Mouse (Mus musculus) monocyte, adult 59 days (primary cell): Measurements from ENCODE around the gene Ces3b. TPM values are rescaled to one million over a fixed set of nuclear protein-coding genes. Genes with fewer than 3 reads are reported as not detected.

Source experiments
- total RNA-seq, 2 experiments: library from RNA; stranded (reverse); gene quantifications; one replicate each; pipeline ENCODE4 v1.2.4; 2023

Gene Ces3b
- total RNA-seq: not detected

DNA sequence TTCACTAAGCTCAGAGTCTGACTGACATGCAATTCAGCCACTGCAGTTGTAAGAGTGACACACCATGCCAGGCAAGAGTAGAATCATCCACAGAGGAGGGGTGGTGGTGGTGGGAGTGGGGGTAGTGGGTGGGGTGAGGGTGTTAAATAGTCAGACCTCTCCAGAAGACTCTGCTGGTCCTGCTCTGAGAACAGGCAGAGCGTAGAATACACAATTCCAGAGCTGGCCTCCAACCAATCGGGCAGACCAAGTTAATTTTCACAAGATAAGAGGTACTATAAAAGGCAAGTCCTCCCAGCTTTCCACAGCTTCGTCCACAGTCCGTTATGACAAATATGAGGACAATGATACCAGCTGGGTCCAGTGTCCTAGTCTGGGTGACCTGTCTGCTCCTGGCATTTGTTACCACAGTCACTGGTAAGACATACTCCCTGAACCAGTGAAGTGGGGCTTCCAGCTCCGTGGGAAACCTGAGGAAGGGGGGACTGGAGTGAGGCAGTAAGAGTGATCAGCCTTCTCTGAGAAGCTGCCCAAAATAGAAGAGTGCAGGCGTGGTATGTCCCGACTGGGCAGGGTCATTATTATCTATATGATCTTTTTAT, at the start of gene Ces3b:
Gene Ces3b (plus strand): TSS at position 305 of the 602 bp plus-strand sequence.

DNA sequence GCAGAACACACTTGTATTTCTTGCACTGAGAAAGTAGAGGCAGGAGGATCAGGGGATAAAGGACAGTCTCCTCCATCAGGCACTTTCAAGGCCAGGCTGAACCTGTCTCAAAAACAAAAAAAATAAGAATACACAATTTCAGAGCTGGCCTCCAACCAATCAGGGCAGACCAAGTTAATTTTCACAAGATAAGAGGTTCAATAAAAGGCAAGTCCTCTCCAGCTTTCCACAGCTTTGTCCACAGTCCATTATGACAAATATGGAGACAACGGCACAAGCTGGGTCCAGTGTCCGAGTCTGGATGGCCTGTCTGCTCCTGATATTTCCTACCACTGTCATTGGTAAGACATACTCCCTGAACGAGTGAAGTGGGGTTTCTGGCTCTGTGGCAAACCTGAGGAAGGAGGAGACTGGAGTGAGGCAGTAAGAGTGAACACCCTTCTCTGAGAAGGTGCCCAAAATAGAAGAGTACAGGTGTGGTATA, 35.1 kb upstream of the Ces3b start, which contains the start of gene Ces3a:
Gene Ces3a (plus strand): TSS at position 231 of the 484 bp plus-strand sequence.

DNA sequence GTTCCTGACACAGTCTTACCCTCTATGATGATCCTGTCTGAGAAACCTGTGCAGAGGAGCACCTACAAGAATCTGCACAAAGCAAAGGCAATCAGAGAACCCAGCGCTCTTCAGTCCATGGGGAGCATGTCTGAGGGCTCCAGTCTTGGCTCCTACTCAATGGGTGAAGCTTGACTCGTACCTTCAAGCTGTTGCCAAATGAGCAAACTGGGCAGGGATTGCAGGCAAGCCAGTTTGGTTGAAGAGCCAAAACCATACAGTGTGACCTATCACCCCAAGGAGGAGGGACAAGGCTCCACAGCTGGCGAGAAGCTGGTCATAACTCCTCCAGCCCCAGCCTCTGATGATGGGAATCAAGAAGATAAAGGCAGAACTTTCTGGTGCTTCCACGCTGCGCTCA, 48.0 kb downstream of the Ces3b start, which contains the start of gene Ces4a:
Gene Ces4a (plus strand): TSS at position 292 of the 400 bp plus-strand sequence.

Other genes with a start within 250 kb of the Ces3b start
- not detected for gene Ces2c, start 236.7 kb upstream of the Ces3b start, total RNA-seq
- not detected for gene Ces2e, start 157.5 kb upstream of the Ces3b start, total RNA-seq
- gene Ces2f, start 136.4 kb upstream of the Ces3b start, total RNA-seq: not detected
- gene Ces2g, start 122.0 kb upstream of the Ces3b start, total RNA-seq: not detected
- gene Ces2h, start 82.9 kb upstream of the Ces3b start, total RNA-seq: not detected
- not detected for gene Ces3a, start 35.2 kb upstream of the Ces3b start, total RNA-seq
- gene Ces4a, start 48.0 kb downstream of the Ces3b start, total RNA-seq: not detected
- gene Cbfb, start 86.9 kb downstream of the Ces3b start, total RNA-seq: 10 to 100 TPM; 79.9 to 88.1 TPM
- 10 to 100 TPM; 44.9 to 46.8 TPM for gene D230025D16Rik, start 141.4 kb downstream of the Ces3b start, total RNA-seq
- gene B3gnt9, start 171.4 kb downstream of the Ces3b start, total RNA-seq: under 1 TPM; 0.21 to 0.42 TPM
- gene Tradd, start 180.9 kb downstream of the Ces3b start, total RNA-seq: 10 to 100 TPM; 24.2 to 28.7 TPM
- gene Fbxl8, start 180.9 kb downstream of the Ces3b start, total RNA-seq: 1 to 10 TPM; 6.5 to 6.8 TPM
- 1 to 10 TPM in 1 of 2 experiments, under 1 TPM in 1; 0.43 to 1.1 TPM for gene Hsf4, start 186.0 kb downstream of the Ces3b start, total RNA-seq
- gene Nol3, start 192.4 kb downstream of the Ces3b start, total RNA-seq: not detected
- 1 to 10 TPM; 1.5 to 3.4 TPM for gene 4931428F04Rik, start 206.1 kb downstream of the Ces3b start, total RNA-seq
- 1 to 10 TPM in 1 of 2 experiments, not detected in 1; 1.6 TPM for gene Exoc3l, start 212.3 kb downstream of the Ces3b start, total RNA-seq
- 10 to 100 TPM; 57.3 to 62.0 TPM for gene E2f4, start 213.9 kb downstream of the Ces3b start, total RNA-seq
- 1 to 10 TPM in 1 of 2 experiments, under 1 TPM in 1; 0.64 to 1.4 TPM for gene Elmo3, start 221.8 kb downstream of the Ces3b start, total RNA-seq
- 1 to 10 TPM; 3.6 to 4.0 TPM for gene Lrrc29, start 242.5 kb downstream of the Ces3b start, total RNA-seq
- gene Tmem208, start 242.6 kb downstream of the Ces3b start, total RNA-seq: 10 to 100 TPM; 37.7 to 41.4 TPM